Mouse (Mus musculus) limb, embryonic 15.5 days (tissue): ENCODE data around the gene Surf6. TPM values are rescaled to one million over a fixed set of nuclear protein-coding genes. Genes with fewer than 3 reads are reported as not detected.
A peak's percentile ranks its signal among the peaks of the same experiment; 100 is the strongest.

ENCODE experiments used
- ATAC-seq: fragments of 200-750 bp; cut with Nextera tagmentation; 2 replicates; pipeline ENCODE4 v1.8.0; 2017; ENCODE audit warnings: low read depth, moderate TSS enrichment; ENCODE audit not compliant: insufficient number of reproducible peaks, low FRiP score, low TSS enrichment
- H3K27ac ChIP-seq: fragments of 300-500 bp; sonication (generic); 2 replicates; pipeline ENCODE4 v1.5.1; 2015; ENCODE audit warnings: moderate library complexity, mild to moderate bottlenecking, inconsistent platforms
- H3K27me3 ChIP-seq: fragments of 300-500 bp; sonication (generic); 2 replicates; pipeline ENCODE4 v1.6.1; 2015; ENCODE audit warnings: inconsistent platforms
- H3K36me3 ChIP-seq: fragments of 300-500 bp; sonication (generic); 2 replicates; pipeline ENCODE4 v1.6.1; 2015; ENCODE audit warnings: inconsistent platforms
- H3K4me1 ChIP-seq: fragments of 300-500 bp; sonication (generic); 2 replicates; pipeline ENCODE4 v1.6.1; 2015; ENCODE audit warnings: inconsistent platforms
- H3K4me2 ChIP-seq: fragments of 300-500 bp; sonication (generic); 2 replicates; pipeline ENCODE4 v1.6.1; 2015; ENCODE audit warnings: mild to moderate bottlenecking, inconsistent platforms
- H3K4me3 ChIP-seq: fragments of 300-500 bp; sonication (generic); 2 replicates; pipeline ENCODE4 v1.5.1; 2015; ENCODE audit warnings: mild to moderate bottlenecking, inconsistent platforms
- H3K9ac ChIP-seq: fragments of 300-500 bp; sonication (generic); 2 replicates; pipeline ENCODE4 v1.6.1; 2015; ENCODE audit warnings: inconsistent platforms
- H3K9me3 ChIP-seq: fragments of 300-500 bp; sonication (generic); 2 replicates; pipeline ENCODE4 v1.6.1; 2016; ENCODE audit warnings: inconsistent platforms
- WGBS: fragments of 180-500 bp; shearing (Covaris S2); methylation state at CpG from one replicate; pipeline ENCODE4 v1.1.7; 2015; 5-methylcytosine and 5-hydroxymethylcytosine counted together
- polyA plus RNA-seq: library from polyadenylated mRNA; unstranded; fragments of >200 nt; fragmentation: Nextera tagmentation; extraction: Ambion mirVana; gene quantifications from 2 replicates; pipeline ENCODE4 v1.2.1, GENCODE M21; 2015

The Surf6 gene
- polyA plus RNA-seq, 1 experiment from 2014 or later, result 26.2 TPM

DNA sequence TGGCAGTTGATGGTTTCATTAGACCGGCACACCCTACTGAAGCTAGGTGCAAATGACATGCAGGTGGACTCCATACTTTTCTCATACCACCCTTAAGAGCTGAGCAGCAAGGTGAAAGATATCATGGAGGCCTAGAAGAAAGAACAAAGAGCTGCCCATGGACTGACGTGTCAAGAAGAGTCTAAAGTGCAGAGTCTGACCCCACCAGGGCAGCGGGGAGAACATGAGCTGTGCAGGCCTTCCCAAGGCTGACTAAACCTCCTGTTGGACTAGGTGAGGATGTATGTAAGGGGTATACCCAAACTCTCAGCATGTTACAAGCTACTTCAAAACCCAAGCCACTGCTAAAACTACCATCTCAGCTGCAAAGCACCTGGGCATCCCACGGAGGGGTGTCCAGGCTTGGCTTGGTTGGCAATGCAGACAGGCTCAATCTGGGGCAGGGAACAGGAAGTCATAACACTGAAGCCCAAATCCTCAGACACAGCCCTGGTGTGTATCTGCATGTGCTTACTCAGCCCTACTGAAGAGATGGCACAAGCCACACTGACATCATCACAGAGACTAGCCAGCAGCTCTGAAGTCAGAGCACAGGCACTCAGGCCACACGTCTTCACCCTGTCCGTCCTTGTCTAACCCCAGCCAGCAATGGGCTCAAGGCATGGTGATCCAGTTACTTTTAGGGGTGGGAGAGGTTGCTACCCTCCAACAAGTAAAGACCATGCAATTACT, 25.2 kb upstream of the Surf6 start:
- Histone ChIP-seq H3K27ac (no peak overlapping the region), H3K4me1 (peaks cover 32% of the 10 kb centered on the region), H3K27me3 (no peaks in the 10 kb centered on the region), H3K4me3 (no peak overlapping the region), H3K9me3 (no peaks in the 10 kb centered on the region), H3K36me3 (peaks cover 84% of the 10 kb centered on the region), H3K9ac (no peak overlapping the region), H3K4me2 (no peak overlapping the region)
- ATAC-seq, result no peak
- WGBS, result 81% methylated on average over 6 of the region's 6 CpGs

DNA sequence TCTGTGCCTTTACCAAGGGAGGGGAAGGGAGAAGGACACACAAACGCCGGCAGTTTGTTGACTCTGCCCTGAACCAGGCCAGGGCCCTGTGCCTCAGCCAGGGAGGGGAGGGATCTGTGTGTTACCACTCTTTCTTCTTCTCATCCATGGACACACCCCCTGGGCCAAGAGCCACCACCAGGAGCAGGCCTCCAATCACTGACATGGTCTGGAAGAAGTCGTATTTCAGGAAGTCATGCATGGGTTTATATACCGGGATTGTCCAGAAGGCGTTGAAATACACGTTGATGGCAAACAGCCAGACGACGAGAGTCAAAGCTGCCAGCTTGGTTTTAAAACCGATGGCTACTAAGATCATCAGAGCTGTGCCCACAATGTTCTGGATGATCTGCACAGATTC, 19.1 kb upstream of the Surf6 start:
- 70% methylated on average over 9 of the region's 9 CpGs for WGBS
- H3K9ac ChIP-seq, result no peak overlapping the region

DNA sequence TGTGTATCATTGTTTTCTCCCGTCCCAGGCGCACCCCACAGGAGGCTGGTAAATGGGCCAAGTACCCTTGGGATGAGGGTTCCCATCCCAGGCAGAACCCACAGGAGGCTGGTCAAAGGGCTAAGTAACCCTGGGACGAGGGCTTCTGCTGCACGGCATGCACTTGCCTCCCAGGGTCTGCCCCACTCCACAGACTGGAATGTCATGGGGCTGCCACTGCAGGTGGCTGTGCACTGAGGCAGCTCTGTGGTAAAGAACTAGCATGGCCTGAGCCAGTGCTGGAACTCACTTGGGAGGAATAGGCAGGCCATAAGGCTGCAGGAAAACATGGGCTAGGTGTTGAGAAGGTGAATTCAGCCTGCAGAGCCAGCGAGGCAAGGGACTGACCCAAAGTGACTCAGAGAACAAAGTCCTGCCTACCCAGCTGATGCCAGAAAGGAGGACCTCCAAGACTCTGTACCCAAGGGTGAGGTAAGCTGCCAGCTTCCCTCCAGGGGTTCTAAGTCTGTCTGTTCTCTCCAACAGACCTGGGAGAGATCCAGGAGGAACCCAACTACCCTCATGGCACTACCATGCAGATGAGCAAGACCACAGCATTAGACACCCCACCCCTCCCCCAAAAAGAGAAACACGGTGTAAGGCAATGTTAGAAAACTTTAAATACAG, 17.6 kb upstream of the Surf6 start:
- H3K27ac ChIP-seq, result no peak overlapping the region
- WGBS, result 82% methylated on average over 6 of the region's 6 CpGs
- no peak overlapping the region for H3K9ac ChIP-seq
- H3K36me3 ChIP-seq, result peaks cover 74% of the 10 kb centered on the region
- H3K9me3 ChIP-seq, result no peaks in the 10 kb centered on the region
- no peaks in the 10 kb centered on the region for H3K27me3 ChIP-seq
- no peak overlapping the region for H3K4me2 ChIP-seq
- ATAC-seq, result no peak
- no peak overlapping the region for H3K4me3 ChIP-seq
- H3K4me1 ChIP-seq, result peaks cover 25% of the 10 kb centered on the region

More for the DNA sequence above, 19.1 kb upstream of the Surf6 start:
- Histone ChIP-seq H3K9me3 (no peaks in the 10 kb centered on the region), H3K27me3 (no peaks in the 10 kb centered on the region), H3K4me1 (peaks cover 16% of the 10 kb centered on the region), H3K36me3 (peaks cover 88% of the 10 kb centered on the region), H3K4me2 (no peak overlapping the region), H3K4me3 (no peak overlapping the region), H3K27ac (no peak overlapping the region)
- ATAC-seq, result no peak

DNA sequence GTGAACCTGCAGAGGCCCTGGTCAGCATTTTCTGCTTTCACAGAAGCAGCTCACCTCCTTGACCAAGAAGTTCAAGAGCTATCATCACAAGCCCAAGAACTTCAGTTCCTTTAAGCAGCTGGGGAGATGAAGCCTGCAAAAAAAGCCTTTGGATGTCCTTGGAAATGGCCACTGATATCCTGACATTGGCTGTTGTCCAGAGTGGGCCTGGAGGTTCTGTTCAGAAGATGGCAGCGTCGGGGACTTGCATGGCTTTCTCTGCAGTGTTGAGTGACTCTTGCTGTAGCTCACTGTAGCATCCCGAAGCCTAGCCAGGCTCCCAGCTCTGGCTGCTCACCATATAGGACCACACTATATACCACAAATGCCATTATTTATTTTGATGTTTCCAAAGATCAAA, 17.0 kb upstream of the Surf6 start:
- H3K9me3 ChIP-seq, result no peaks in the 10 kb centered on the region
- no peaks in the 10 kb centered on the region for H3K27me3 ChIP-seq
- ATAC-seq, result no peak
- peaks cover 30% of the 10 kb centered on the region for H3K4me1 ChIP-seq
- H3K4me3 ChIP-seq, result no peak overlapping the region
- no peak overlapping the region for H3K4me2 ChIP-seq
- 88% methylated on average over 3 of the region's 3 CpGs for WGBS
- peaks cover 68% of the 10 kb centered on the region for H3K36me3 ChIP-seq
- no peak overlapping the region for H3K27ac ChIP-seq
- H3K9ac ChIP-seq, result no peak overlapping the region

DNA sequence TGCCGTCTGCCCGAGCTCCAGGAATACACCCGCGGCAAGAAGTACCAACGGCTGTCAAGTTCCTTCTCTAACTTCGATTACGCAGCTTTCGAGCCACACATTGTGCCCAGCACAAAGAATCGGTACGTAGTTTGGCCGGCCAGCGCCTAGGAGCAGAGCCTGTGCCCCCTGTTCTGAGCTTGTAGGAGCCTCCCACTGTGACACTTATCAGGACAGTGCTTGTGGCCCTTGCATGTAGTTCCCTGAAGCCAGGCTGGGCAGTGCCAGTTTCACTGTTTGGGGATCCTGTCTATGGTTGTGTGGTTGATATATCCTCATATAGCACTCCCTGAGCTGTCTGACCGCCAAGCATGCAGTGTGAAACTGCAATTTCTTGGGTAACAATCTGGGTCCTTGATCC, 14.1 kb upstream of the Surf6 start:
- no peak for ATAC-seq
- Histone ChIP-seq H3K27ac (peak overlapping the region; percentile 78), H3K27me3 (no peaks in the 10 kb centered on the region), H3K4me2 (peak overlapping the region; percentile 95), H3K9me3 (no peaks in the 10 kb centered on the region), H3K4me3 (peak overlapping the region; percentile 68), H3K9ac (peak overlapping the region; percentile 70), H3K36me3 (peaks cover 68% of the 10 kb centered on the region), H3K4me1 (peaks cover 43% of the 10 kb centered on the region)
- 2% methylated on average over 13 of the region's 13 CpGs for WGBS

DNA sequence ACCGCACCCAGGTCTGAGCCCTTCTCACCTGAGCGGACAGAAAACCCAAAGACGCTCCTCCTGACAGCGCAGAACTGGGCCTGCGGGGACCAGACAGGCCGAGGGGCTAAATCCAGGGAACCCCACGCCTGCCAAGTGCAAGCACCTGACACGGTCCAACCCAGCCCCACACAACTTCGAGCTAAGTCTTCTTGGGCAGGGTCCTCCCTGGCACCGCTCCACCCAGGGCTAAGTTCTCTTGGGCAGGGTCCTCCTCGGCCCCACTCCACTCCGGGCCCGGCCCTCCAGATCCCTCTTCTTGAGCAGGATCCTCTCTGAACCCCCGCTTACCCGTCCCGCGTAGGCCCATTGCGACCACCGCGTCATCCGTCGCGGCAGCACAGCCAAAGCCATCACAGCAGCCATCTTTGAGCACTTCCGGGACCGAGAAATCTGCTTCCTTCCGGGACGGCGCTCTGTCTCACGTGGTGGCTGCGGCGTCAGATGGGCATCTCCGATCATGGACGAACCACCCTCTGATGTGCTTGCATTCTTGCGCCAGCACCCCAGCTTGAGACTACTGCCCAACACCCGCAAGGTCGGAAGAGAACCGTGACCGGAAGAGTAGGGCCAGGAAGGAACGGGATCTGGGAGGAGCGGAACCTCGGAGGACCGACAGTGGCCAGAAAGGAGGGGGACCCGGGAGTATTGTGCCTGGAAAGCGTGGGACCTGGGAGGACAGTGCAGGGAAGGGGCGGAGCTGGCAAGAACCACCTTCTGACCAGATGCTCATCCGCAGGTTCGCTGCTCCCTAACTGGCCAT, 13.4 kb upstream of the Surf6 start, which contains the start of the genes Surf2 and Surf1:
Gene Surf2, plus strand, starts transcription at position 441 of the 802 bp plus-strand sequence.
Gene Surf1, minus strand, starts transcription at position 604 of the 802 bp plus-strand sequence.
- Histone ChIP-seq H3K4me3 (peak within 1 kb of the TSS; percentile 68), H3K9ac (peak within 1 kb of the TSS; percentile 70), H3K27ac (peak within 1 kb of the TSS; percentile 78), H3K4me1 (peaks cover 47% of the 10 kb centered on the region), H3K4me2 (peak within 1 kb of the TSS; percentile 95), H3K9me3 (no peaks in the 10 kb centered on the region), H3K36me3 (peaks cover 67% of the 10 kb centered on the region), H3K27me3 (no peaks in the 10 kb centered on the region)
- WGBS, result 2% methylated on average over 47 of the region's 47 CpGs
- peak; percentile 40 for ATAC-seq

DNA sequence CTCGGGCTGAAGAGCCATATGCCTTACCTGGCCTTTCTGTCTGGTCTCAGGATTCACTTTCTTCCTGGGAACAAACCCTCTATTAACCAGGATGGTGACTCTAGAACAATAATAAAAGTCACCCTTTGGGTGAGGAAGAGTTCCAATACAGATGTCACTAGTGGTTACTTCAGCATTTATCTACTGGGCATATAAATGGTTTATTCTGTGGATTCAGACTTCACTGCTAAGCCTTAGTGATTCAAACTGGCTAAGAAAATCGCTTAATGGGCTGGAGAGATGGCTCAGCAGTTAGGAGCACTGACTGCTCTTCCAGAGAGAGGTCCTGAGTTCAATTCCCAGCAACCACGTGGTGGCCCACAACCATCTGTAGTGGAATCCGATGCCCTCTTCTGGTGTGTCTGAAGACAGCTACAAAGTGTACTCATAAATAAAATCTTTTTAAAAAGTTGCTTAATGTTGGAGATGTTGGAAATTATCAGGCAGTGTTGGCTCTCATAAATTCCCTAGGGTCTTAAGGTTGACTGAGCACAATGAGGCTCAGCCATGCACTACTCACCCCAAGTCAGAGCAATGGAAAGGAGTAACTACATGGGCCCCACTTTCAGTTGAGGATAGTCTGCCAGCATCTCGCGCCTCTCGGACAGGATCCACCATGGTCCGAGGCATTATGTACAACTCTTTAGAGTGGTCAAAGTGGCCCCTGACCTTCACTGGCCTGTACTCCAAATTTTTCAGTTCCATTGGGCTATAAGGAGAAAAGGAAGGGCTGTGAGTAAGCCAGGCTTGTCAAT, 11.7 kb upstream of the Surf6 start:
- no peaks in the 10 kb centered on the region for H3K27me3 ChIP-seq
- 59% methylated on average over 8 of the region's 8 CpGs for WGBS
- no peaks in the 10 kb centered on the region for H3K9me3 ChIP-seq
- peaks cover 49% of the 10 kb centered on the region for H3K36me3 ChIP-seq
- ATAC-seq, result no peak
- H3K9ac ChIP-seq, result no peak overlapping the region
- H3K4me3 ChIP-seq, result peak overlapping the region; percentile 8; the same call in 1 of the 2 replicates
- H3K27ac ChIP-seq, result 0 out of 2 replicates have a peak overlapping the region, but pooled peaks have one; percentile 0
- no peak overlapping the region for H3K4me2 ChIP-seq
- peaks cover 48% of the 10 kb centered on the region for H3K4me1 ChIP-seq

DNA sequence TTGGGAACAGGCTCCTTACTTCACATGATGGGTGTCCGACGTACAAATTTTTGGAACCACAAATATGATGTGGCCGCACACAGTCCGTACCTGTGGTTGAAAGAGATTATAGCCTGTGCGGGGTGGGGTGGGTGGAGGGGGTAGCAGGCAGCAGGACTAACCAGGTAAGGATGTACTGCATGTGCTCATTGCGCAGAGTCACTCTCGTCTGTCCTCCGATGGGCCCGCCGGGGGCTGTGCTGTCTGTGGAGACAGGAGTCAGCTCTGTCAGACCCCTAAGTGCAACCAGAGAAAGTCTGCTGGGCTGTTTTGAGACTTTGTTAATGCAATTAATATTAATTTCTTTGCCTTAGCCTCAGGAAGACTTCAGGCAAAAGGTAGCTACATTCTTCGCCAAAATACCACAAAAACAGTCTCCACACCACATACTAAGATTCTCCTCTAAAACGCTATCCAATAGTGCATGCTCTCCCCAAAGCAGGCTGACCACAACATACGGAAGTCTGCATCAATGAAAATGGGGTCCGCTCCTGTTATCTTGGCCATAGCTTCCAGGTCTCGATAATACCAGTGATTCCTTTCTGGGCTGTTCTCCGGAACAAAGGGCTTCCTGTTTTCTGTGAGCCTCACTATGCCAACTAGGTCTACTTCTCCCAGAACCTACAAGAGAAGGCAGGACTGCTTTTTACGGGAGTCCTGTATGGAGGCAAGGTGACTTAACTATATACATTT, 10.9 kb upstream of the Surf6 start:
- peaks cover 56% of the 10 kb centered on the region for H3K4me1 ChIP-seq
- no peak overlapping the region for H3K9ac ChIP-seq
- no peak for ATAC-seq
- H3K4me2 ChIP-seq, result no peak overlapping the region
- H3K36me3 ChIP-seq, result peaks cover 42% of the 10 kb centered on the region
- no peaks in the 10 kb centered on the region for H3K27me3 ChIP-seq
- no peaks in the 10 kb centered on the region for H3K9me3 ChIP-seq
- WGBS, result 78% methylated on average over 17 of the region's 17 CpGs
- H3K4me3 ChIP-seq, result no peak overlapping the region
- H3K27ac ChIP-seq, result no peak overlapping the region

DNA sequence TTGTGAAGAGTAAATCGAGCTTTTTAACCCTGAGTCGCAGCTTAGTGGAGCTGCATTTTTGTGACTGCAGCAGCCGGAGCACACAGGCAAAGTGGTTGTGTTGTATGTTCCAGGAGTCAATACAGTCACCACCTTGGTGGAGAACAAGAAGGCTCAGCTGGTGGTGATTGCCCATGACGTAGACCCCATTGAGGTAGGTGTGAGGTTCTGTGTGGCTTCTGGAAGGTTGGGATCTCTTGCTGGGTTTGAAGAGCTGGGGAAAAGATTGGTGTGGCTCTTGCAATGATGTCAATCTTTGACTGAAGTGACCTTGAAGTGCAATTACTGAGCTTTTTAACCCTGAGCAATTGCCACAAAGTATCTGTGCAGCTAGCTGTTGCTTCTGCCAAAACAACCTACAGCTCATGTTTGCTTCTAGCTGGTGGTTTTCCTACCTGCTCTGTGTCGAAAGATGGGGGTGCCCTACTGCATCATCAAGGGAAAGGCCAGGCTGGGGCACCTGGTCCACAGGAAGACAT, 9.6 kb upstream of the Surf6 start:
- peak overlapping the region; percentile 82 for H3K4me2 ChIP-seq
- H3K9me3 ChIP-seq, result no peaks in the 10 kb centered on the region
- peaks cover 48% of the 10 kb centered on the region for H3K36me3 ChIP-seq
- 64% methylated on average over 5 of the region's 5 CpGs for WGBS
- no peak for ATAC-seq
- no peaks in the 10 kb centered on the region for H3K27me3 ChIP-seq
- no peak overlapping the region for H3K27ac ChIP-seq
- H3K4me1 ChIP-seq, result peaks cover 49% of the 10 kb centered on the region
- H3K9ac ChIP-seq, result peak overlapping the region; percentile 8; the same call in 1 of the 2 replicates
- H3K4me3 ChIP-seq, result peak overlapping the region; percentile 77

DNA sequence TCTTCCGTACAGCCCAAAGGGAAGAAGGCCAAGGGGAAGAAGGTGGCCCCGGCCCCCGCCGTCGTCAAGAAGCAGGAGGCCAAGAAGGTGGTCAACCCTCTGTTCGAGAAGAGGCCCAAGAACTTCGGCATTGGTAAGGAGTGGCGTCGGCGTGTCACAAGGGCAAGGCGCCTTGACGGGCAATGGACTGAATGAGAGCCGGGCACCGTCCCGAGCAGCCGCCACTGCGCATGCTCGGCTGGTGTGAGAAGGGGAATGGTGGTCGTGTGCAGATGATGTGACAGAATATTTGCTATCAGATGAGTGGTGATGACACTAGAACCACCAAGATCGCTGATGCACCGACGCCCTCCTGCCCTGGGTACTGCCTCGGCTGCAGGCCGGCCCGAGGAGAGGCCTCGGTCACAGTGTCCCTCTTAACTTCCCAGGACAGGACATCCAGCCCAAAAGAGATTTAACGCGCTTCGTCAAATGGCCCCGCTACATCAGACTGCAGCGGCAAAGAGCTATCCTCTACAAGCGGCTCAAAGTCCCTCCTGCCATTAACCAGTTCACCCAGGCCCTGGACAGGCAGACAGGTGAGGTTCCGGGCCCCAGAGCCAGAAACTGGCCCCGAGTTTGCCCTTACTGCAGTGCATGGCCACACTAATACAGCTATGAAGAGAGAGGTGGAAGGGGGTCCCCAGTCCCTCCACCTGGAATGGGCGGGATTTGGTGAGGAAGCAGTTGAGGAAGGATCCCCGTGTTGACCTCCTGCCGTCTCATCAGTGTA, 8.5 kb upstream of the Surf6 start:
- peak overlapping the region; percentile 91 for H3K9ac ChIP-seq
- peaks cover 59% of the 10 kb centered on the region for H3K36me3 ChIP-seq
- 0% methylated on average over 37 of the region's 37 CpGs for WGBS
- peak; percentile 15; the same call in 1 of the 2 replicates for ATAC-seq
- no peaks in the 10 kb centered on the region for H3K9me3 ChIP-seq
- H3K4me1 ChIP-seq, result peaks cover 41% of the 10 kb centered on the region
- H3K4me3 ChIP-seq, result peak overlapping the region; percentile 77
- no peaks in the 10 kb centered on the region for H3K27me3 ChIP-seq
- peak overlapping the region; percentile 95 for H3K27ac ChIP-seq
- peak overlapping the region; percentile 82 for H3K4me2 ChIP-seq
